Mouse (Mus musculus) hindbrain, embryonic 10.5 days (tissue): ENCODE data around the gene Wtip. TPM values are rescaled to one million over a fixed set of nuclear protein-coding genes. Genes with fewer than 3 reads are reported as not detected.
"Not testable (repeated sequence)": the region's sequence is repeated elsewhere in the genome, so short reads cannot be mapped to it uniquely, and the experiment has no call there.

Experiments
- DNase-seq: peaks from one replicate; pipeline ENCODE4 v3.0.0-alpha.2; 2017; ENCODE audit warnings: low spot score
- H3K27ac ChIP-seq: fragments of 300-500 bp; sonication (generic); 2 replicates; pipeline ENCODE4 v1.5.1; 2016; ENCODE audit warnings: mild to moderate bottlenecking, moderate library complexity
- H3K27me3 ChIP-seq: fragments of 300-500 bp; sonication (generic); 2 replicates; pipeline ENCODE4 v1.6.1; 2016; ENCODE audit warnings: mild to moderate bottlenecking; ENCODE audit not compliant: poor library complexity, insufficient read depth, severe bottlenecking
- H3K36me3 ChIP-seq: fragments of 300-500 bp; sonication (generic); 2 replicates; pipeline ENCODE4 v1.6.1; 2016; ENCODE audit warnings: mild to moderate bottlenecking, moderate library complexity
- H3K4me1 ChIP-seq: fragments of 300-500 bp; sonication (generic); replicated peaks from 2 replicates; pipeline ENCODE4 v1.6.1; 2016; ENCODE audit warnings: mild to moderate bottlenecking
- H3K4me3 ChIP-seq: fragments of 300-500 bp; sonication (generic); 2 replicates; pipeline ENCODE4 v1.5.1; 2016; ENCODE audit warnings: mild to moderate bottlenecking, moderate library complexity
- H3K9me3 ChIP-seq: fragments of 300-500 bp; sonication (generic); 2 replicates; pipeline ENCODE4 v1.6.1; 2016; ENCODE audit warnings: mild to moderate bottlenecking, moderate library complexity
- WGBS: fragments of 180-500 bp; shearing (Covaris S2); methylation state at CpG from one replicate; pipeline ENCODE4 v1.1.7; 2016; 5-methylcytosine and 5-hydroxymethylcytosine counted together
- polyA plus RNA-seq: library from polyadenylated mRNA; unstranded; fragments of >200 nt; fragmentation: Nextera tagmentation; extraction: Ambion mirVana; gene quantifications from 2 replicates; pipeline ENCODE4 v1.2.1, GENCODE M21; 2016

The Wtip gene
- polyA plus RNA-seq, 1 experiment from 2014 or later: 4.0 TPM

DNA sequence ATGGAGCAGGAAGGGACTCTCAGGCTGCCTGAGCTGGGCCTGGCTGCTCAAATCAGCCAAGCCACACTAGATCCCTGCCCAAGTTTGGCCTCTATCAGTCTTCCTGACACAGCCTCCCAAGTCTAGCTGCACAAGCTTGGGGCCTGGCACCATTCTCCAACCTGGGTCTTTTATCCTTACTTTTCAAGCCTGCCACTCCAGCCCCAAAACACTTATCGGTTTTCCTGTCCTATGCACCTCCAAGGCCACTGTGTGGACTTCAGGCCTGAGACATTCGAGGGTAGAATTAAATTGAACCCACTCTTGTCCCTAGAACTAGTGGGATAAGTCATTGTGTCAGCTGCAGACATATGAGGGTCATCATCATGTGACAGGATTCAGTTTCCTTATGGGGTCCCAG, 33.1 kb downstream of the Wtip start:
- Histone ChIP-seq H3K36me3 (no peaks in the 10 kb centered on the region), H3K4me3 (no peak overlapping the region), H3K9me3 (peaks cover 39% of the 10 kb centered on the region), H3K4me1 (no peaks in the 10 kb centered on the region), H3K27me3 (no peaks in the 10 kb centered on the region), H3K27ac (no peak overlapping the region)
- no peak for DNase-seq
- WGBS: 77% methylated on average over 2 of the region's 2 CpGs

DNA sequence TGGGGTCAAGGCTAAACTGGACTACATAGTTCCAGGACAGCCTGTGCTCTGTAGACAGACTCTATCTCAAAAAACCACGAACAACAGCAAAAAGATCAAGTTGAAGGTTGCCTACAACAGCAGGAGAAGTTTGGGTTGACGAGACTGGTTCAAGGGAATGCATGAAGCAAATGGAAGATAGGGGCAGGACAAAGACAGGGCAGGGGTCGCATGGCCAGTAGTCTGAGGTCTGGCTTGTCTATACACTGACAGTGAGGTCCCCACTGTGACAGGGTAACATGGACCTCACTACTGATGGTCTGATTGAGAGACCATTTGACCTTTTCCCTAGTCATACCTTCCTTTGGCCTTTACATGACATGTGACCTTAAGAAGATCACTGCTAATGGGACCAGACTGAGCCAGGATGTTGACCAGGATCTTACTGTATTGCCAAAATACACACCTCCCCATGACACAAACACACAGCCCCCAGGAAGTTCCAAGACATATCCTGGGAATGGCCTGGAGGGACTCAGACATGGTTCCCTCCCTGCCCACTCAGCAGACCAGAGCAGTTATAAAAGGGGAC, 38.1 kb downstream of the Wtip start, which contains the start of gene Scgb1b30:
Gene Scgb1b30 (plus strand): TSS at position 521 of the 571 bp plus-strand sequence.
- H3K36me3 ChIP-seq: no peaks in the 10 kb centered on the region
- no peaks in the 10 kb centered on the region for H3K4me1 ChIP-seq
- H3K4me3 ChIP-seq: no peak within 1 kb of the TSS
- H3K27ac ChIP-seq: no peak within 1 kb of the TSS
- H3K27me3 ChIP-seq: no peaks in the 10 kb centered on the region
- H3K9me3 ChIP-seq: peaks cover 38% of the 10 kb centered on the region
- WGBS: 78% methylated on average over 3 of the region's 3 CpGs
- no peak for DNase-seq

DNA sequence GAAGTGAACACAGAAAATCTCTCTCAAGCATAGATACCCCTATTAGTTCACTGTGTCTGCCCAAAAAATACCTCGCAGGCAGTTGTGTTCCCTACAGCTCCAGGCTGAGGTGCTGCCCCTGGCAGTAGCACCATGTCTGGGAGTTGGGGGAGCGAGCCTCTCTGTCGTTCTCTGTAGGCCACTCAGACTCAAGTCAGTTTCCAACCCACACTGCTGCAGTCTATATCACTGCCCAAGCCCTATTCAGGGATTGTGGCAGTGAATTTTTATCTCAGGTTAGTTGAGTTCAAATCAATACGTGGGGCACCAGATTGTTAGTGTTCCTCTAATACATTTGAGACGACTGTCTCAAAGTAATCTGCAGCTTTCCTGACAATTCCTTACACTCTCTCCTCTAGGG, 64.9 kb downstream of the Wtip start:
- 79% methylated on average over 5 of the region's 5 CpGs for WGBS
- H3K4me1 ChIP-seq, H3K27ac ChIP-seq, H3K4me3 ChIP-seq, H3K36me3 ChIP-seq, H3K27me3 ChIP-seq, DNase-seq: not testable (repeated sequence)
- peaks cover 38% of the 10 kb centered on the region for H3K9me3 ChIP-seq

Other genes with a start within 250 kb of the Wtip start
- gene Scgb2b26, start 188.2 kb downstream of the Wtip start, polyA plus RNA-seq: not detected in 2 replicates
- not detected in 2 replicates for gene Scgb2b27, start 119.3 kb downstream of the Wtip start, polyA plus RNA-seq
- not detected in 2 replicates for gene Scgb1b27, start 111.8 kb downstream of the Wtip start, polyA plus RNA-seq
- gene Scgb1b30, start 37.8 kb downstream of the Wtip start, polyA plus RNA-seq: not detected in 2 replicates
- 239 and 277 TPM in 2 replicates for gene Uba2, start 36.3 kb upstream of the Wtip start, polyA plus RNA-seq
- 82.2 and 85.5 TPM in 2 replicates for gene Pdcd2l, start 63.4 kb upstream of the Wtip start, polyA plus RNA-seq
- 313 and 393 TPM in 2 replicates for gene Gpi1, start 97.1 kb upstream of the Wtip start, polyA plus RNA-seq
- gene Gm6096, start 117.8 kb upstream of the Wtip start, polyA plus RNA-seq: not detected in 2 replicates
- gene 4931406P16Rik, start 180.3 kb upstream of the Wtip start, polyA plus RNA-seq: 25.2 and 26.8 TPM in 2 replicates